Mouse (Mus musculus) embryonic facial prominence, embryonic 12.5 days (tissue): ENCODE results near the gene Ina. TPM values are rescaled to one million over a fixed set of nuclear protein-coding genes. Genes with fewer than 3 reads are reported as not detected.

Source experiments
- ATAC-seq: fragments of 200-750 bp; cut with Nextera tagmentation; 2 replicates; pipeline ENCODE4 v1.8.0; 2017; ENCODE audit not compliant: insufficient number of reproducible peaks, insufficient read depth, low FRiP score, low TSS enrichment
- H3K27ac ChIP-seq: fragments of 300-500 bp; sonication (generic); 2 replicates; pipeline ENCODE4 v1.5.1; 2016; ENCODE audit warnings: mild to moderate bottlenecking
- H3K27me3 ChIP-seq: fragments of 300-500 bp; sonication (generic); 2 replicates; pipeline ENCODE4 v1.6.1; 2016; ENCODE audit warnings: mild to moderate bottlenecking, moderate library complexity
- H3K36me3 ChIP-seq: fragments of 300-500 bp; sonication (generic); 2 replicates; pipeline ENCODE4 v1.6.1; 2016; ENCODE audit warnings: mild to moderate bottlenecking
- H3K4me1 ChIP-seq: fragments of 300-500 bp; sonication (generic); 2 replicates; pipeline ENCODE4 v1.6.1; 2016
- H3K4me2 ChIP-seq: fragments of 300-500 bp; sonication (generic); replicated peaks from 2 replicates; pipeline ENCODE4 v1.6.1; 2016; ENCODE audit warnings: mild to moderate bottlenecking, moderate library complexity
- H3K4me3 ChIP-seq: fragments of 300-500 bp; sonication (generic); 2 replicates; pipeline ENCODE4 v1.5.1; 2016; ENCODE audit warnings: mild to moderate bottlenecking
- H3K9ac ChIP-seq: fragments of 300-500 bp; sonication (generic); 2 replicates; pipeline ENCODE4 v1.6.1; 2016; ENCODE audit warnings: mild to moderate bottlenecking, moderate library complexity
- H3K9me3 ChIP-seq: fragments of 300-500 bp; sonication (generic); 2 replicates; pipeline ENCODE4 v1.6.1; 2016; ENCODE audit warnings: mild to moderate bottlenecking, moderate library complexity
- WGBS: fragments of 180-500 bp; shearing (Covaris S2); methylation state at CpG from one replicate; pipeline ENCODE4 v1.1.7; 2016; 5-methylcytosine and 5-hydroxymethylcytosine counted together
- polyA plus RNA-seq: library from polyadenylated mRNA; unstranded; fragments of >200 nt; fragmentation: Nextera tagmentation; extraction: Ambion mirVana; gene quantifications from 2 replicates; pipeline ENCODE4 v1.2.1, GENCODE M21; 2016

The Ina gene
- polyA plus RNA-seq, 1 experiment from 2014 or later, result 39.4 TPM

DNA sequence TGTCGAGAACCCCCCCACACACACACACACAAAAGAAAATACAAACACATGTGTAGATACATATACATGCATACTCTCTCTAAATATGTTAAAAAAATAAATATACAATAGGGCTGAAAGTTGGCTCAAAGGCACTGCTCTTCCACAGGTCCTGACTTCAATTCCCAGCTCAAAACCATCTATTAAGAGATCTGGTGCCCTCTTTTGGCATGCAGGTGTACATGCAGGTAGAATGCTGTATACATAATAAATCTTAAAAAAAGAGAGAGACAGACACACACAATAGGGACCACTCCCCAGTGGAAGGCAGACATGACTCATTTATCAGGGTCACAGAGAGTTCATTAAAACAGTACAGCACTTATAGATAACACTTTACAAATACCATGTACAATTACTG is 31.8 kb downstream of the Ina start:
- H3K36me3 ChIP-seq, result peaks cover 37% of the 10 kb centered on the region
- peaks cover 12% of the 10 kb centered on the region for H3K4me1 ChIP-seq
- no peak overlapping the region for H3K4me2 ChIP-seq
- no peak for ATAC-seq
- H3K4me3 ChIP-seq, result no peak overlapping the region
- no peak overlapping the region for H3K27ac ChIP-seq
- WGBS, result 89% methylated on average over 1 of the region's 1 CpGs
- no peaks in the 10 kb centered on the region for H3K27me3 ChIP-seq
- H3K9me3 ChIP-seq, result no peaks in the 10 kb centered on the region
- no peak overlapping the region for H3K9ac ChIP-seq

DNA sequence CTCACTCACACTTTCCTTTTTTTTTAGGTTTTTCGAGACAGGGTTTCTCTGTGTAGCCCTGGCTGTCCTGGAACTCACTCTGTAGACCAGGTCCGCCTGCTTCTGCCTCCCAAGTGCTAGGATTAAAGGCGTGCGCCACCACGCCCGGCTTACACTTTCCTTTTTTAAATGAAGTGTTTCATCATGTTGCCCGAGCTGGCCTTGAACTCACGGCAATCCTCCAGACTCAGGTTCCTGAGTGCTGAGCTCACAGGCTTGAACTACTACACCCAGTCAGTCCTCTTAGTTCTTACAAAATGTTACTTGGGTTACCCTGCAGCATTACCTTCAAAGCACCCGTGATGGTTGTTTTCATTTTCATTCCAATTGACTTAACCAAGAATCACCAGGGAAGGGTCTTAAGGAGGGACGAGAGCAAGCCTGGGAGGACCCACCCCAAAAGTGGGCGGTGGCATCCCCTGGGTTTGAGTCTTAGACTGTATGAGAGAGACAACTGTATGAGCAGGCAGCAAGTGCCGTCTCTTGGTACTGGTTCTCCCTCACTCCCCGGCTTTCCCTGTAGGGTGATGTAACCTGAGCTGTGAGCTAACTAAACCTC is 32.8 kb downstream of the Ina start:
- Histone ChIP-seq H3K36me3 (peaks cover 34% of the 10 kb centered on the region), H3K27me3 (no peaks in the 10 kb centered on the region)
- WGBS, result 81% methylated on average over 13 of the region's 13 CpGs

DNA sequence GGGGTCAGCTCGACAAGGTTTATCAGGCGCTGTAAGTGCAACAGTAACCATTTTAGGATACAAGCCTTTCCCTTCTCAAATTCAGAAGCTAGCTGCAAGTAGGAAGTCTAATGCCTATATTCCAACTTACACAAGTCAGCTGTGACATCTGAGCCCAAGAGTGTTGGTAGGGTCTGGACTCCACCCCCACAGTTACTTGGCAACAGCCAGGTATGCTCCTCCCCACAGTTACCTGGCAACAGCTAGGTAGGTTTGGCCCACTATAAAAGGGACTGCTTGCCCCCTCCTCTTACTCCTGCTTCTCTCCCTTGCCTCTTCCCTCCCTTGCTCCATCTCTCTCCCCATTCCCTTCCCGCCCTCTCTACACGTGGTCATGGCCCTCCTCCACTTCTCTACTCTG is 34.6 kb downstream of the Ina start:
- no peaks in the 10 kb centered on the region for H3K27me3 ChIP-seq
- H3K9ac ChIP-seq, result no peak overlapping the region; the same call in none of the 2 replicates
- peak overlapping the region; percentile 76 for H3K4me2 ChIP-seq
- H3K4me1 ChIP-seq, result peaks cover 12% of the 10 kb centered on the region
- H3K4me3 ChIP-seq, result peak overlapping the region; percentile 85; the same call in 1 of the 2 replicates
- WGBS, result 65% methylated on average over 4 of the region's 4 CpGs
- no peak overlapping the region for H3K27ac ChIP-seq
- H3K9me3 ChIP-seq, result no peaks in the 10 kb centered on the region
- no peak for ATAC-seq
- H3K36me3 ChIP-seq, result peaks cover 31% of the 10 kb centered on the region

More for the DNA sequence above, 32.8 kb downstream of the Ina start:
- H3K9me3 ChIP-seq, result no peaks in the 10 kb centered on the region
- no peak overlapping the region for H3K4me3 ChIP-seq
- no peak overlapping the region for H3K4me2 ChIP-seq
- H3K9ac ChIP-seq, result no peak overlapping the region
- no peak for ATAC-seq
- peaks cover 12% of the 10 kb centered on the region for H3K4me1 ChIP-seq
- no peak overlapping the region for H3K27ac ChIP-seq

DNA sequence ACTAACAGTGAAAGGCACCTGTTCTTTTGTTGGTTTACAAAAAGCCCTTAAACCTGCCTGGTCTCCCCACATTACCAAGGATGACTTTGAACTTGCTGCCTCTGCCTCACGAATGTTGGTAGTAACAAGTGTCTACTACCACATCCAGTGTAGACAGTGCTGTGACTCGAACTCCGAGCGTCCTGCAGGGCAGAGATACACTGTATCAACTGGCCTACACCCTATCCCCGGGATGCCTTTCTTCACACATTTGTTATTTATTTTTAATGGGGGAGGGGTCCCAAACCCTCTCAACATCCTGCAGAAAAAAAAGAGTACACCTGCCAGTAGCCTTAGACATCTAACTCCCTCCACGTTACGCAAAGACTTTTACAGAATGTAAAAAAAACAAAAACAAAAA is 35.3 kb downstream of the Ina start:
- no peaks in the 10 kb centered on the region for H3K9me3 ChIP-seq
- peaks cover 12% of the 10 kb centered on the region for H3K4me1 ChIP-seq
- H3K36me3 ChIP-seq, result peaks cover 27% of the 10 kb centered on the region
- no peak for ATAC-seq
- peak overlapping the region; percentile 81 for H3K9ac ChIP-seq
- peak overlapping the region; percentile 76 for H3K4me2 ChIP-seq
- WGBS, result 7% methylated on average over 7 of the region's 7 CpGs
- peak overlapping the region; percentile 95 for H3K27ac ChIP-seq
- H3K27me3 ChIP-seq, result no peaks in the 10 kb centered on the region
- peak overlapping the region; percentile 85 for H3K4me3 ChIP-seq

DNA sequence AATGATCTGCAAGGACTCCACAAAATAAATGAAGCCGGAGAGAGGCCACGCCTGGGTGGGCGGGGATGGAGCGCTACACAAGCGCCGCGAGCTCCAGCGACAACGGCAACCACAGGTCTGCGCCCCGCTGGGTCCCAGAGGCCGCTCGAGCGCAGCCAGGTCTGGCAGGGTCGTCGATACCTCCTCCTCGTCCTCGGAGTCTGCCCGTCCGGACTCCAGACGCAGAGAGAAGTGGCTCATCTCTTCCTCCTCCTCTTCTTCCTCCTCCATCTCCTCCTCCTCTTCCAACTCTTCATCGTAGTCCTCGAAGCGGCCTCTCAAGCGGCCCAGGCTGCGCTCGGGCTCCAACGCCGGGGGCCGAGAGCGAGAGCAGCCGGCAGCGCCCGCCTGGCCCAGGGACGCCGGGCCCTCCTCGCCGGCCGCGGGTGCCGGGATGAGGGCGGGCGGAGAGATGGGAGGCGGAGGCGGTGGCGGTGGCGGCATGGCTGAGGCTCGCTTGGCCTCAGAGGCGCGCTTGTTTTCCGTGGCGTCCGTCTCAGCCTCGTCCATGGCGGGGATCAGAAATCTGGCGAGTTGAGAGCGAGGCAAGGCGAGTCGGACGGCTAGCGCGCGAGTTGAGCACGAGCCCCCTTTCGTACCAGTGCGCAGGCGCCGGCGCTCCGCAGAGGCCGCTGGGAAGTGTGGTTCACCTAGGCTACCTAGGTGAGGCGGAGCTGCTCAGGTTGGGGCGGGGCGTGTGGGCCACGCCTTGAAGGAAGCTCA is 36.0 kb downstream of the Ina start, which contains the start of gene Pcgf6:
TSS of gene Pcgf6 (minus strand) at position 636 of the 762 bp plus-strand sequence.
- ATAC-seq, result peak; percentile 86
- H3K27ac ChIP-seq, result peak within 1 kb of the TSS; percentile 95
- H3K4me1 ChIP-seq, result peaks cover 12% of the 10 kb centered on the region
- peak within 1 kb of the TSS; percentile 76 for H3K4me2 ChIP-seq
- H3K27me3 ChIP-seq, result no peaks in the 10 kb centered on the region
- H3K36me3 ChIP-seq, result peaks cover 23% of the 10 kb centered on the region
- peak within 1 kb of the TSS; percentile 81 for H3K9ac ChIP-seq
- H3K9me3 ChIP-seq, result no peaks in the 10 kb centered on the region
- WGBS, result under 1% methylated on average over 75 of the region's 75 CpGs
- H3K4me3 ChIP-seq, result peak within 1 kb of the TSS; percentile 85

DNA sequence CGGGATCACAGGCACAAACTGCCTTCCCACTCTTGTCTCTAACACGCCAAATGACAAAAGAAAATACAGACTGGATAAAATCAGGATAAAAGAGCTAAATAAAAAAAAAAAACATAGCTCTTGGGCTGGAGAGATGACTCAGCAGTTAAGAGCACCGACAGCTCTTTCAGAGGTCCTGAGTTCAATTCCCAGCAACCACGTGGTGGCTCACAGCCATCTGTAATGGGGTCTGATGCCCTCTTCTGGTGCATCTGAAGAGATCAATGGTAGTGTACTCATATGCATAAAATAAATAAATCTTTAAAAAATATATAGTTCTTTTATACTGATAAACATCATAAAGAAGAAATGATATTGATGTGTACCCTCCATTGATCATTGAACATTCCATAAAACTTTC is 38.4 kb downstream of the Ina start:
- WGBS, result 89% methylated on average over 4 of the region's 4 CpGs
- H3K27ac ChIP-seq, result no peak overlapping the region
- H3K4me1 ChIP-seq, result peaks cover 12% of the 10 kb centered on the region
- ATAC-seq, result no peak
- H3K9me3 ChIP-seq, result no peaks in the 10 kb centered on the region
- no peak overlapping the region for H3K4me3 ChIP-seq
- no peak overlapping the region for H3K9ac ChIP-seq
- H3K36me3 ChIP-seq, result no peaks in the 10 kb centered on the region
- H3K4me2 ChIP-seq, result no peak overlapping the region
- no peaks in the 10 kb centered on the region for H3K27me3 ChIP-seq

DNA sequence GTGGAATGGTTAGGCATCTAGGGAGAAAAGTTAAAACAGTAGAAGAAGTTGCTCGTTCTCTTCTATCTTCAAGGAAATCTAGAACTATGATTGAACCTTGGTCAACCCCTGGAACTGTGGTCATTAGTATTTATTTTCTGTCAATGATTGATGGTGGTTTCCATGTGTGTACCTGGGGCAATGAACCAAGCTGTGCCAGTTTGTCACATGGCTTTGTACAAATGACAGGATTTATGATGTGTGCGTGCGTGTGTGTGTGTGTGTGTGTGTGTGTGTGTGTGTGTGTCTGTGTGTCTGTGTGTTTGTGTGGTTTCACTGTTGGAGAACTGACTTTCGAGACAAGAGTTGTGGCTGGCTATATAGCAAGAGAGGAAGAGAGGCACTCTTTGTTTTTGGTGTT is 39.0 kb downstream of the Ina start:
- H3K36me3 ChIP-seq, result no peaks in the 10 kb centered on the region
- peaks cover 12% of the 10 kb centered on the region for H3K4me1 ChIP-seq
- H3K4me3 ChIP-seq, result no peak overlapping the region
- H3K9me3 ChIP-seq, result no peaks in the 10 kb centered on the region
- no peak for ATAC-seq
- no peak overlapping the region for H3K27ac ChIP-seq
- no peak overlapping the region for H3K9ac ChIP-seq
- no peak overlapping the region for H3K4me2 ChIP-seq
- WGBS, result 81% methylated on average over 4 of the region's 4 CpGs
- H3K27me3 ChIP-seq, result no peaks in the 10 kb centered on the region

DNA sequence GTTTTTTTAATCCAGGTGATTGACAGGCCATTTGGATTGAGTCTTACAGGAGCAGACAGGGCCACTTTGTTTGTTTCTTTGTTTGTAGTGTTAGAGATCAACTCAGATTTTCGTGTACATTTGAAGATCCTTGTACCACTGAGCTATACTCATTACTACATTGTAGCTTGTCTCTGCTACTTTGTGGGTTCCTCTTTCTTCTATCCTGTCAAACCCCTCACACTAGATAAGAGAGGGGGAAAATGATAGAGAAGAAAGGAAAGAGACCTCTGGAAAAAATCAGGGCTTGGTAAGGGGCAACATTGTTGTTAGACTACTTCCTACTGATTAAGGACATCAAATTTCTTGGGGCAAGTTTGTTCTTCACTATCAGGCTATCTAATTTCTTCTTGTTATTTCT is 43.2 kb downstream of the Ina start:
- ATAC-seq, result no peak
- Histone ChIP-seq H3K4me3 (no peak overlapping the region), H3K27ac (no peak overlapping the region), H3K9me3 (no peaks in the 10 kb centered on the region), H3K4me2 (no peak overlapping the region), H3K4me1 (no peaks in the 10 kb centered on the region), H3K9ac (no peak overlapping the region), H3K27me3 (no peaks in the 10 kb centered on the region), H3K36me3 (no peaks in the 10 kb centered on the region)
- 63% methylated on average over 1 of the region's 1 CpGs for WGBS

DNA sequence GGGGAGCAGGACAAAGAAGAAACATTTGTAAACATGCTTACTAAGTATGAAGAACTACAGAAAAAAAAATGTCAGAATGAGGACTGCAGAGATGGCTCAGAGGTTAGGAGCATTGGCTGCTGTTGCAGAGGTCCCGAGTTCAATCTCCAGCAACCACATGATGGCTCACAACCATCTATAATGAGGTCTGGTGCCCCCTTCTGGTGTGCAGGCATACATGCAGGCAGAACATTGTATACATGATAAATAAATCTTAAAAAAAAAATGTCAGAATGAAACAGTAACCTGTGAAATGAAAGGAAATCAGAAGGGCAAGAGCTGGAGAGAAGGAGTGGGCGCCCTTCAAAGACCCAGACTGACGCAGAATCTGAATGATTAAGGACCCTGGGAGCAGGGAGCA is 51.4 kb downstream of the Ina start:
- WGBS, result 97% methylated on average over 3 of the region's 3 CpGs

DNA sequence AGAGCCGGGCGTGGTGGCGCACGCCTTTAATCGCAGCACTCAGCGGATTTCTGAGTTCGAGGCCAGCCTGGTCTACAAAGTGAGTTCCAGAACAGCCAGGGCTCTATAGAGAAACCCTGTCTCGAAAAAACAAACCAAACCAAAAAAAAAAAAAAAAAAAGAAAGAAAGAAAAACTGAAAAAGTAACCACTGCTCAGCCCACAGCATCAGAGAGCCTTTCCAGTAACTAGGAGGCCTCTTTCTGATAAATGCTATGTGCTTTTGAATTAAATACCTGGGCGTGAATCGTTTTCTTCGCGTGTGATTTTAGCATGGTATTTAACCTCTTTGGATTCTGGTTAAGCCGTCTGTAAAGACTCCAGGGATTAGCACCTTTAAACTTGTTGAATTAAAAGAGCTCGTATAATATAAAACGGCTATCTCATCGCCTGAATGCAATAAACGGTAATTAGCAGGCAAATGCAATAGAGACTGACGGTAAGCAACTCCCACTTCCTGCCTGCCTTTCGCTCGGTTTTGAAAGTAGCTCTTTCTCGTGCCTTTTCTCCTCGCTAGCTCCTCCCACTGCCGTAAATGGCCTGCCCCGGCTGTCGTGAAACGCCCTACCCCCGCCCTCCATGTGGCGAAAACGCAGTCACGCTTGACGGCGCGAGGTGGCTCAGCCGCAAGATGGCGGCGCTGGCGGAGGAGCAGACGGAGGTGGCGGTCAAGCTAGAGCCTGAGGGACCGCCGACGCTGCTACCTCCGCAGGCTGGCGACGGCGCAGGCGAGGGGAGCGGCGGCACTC is 52.8 kb downstream of the Ina start, which contains the start of gene Taf5:
TSS of gene Taf5 (plus strand) at position 651 of the 787 bp plus-strand sequence.
- Histone ChIP-seq H3K27me3 (no peaks in the 10 kb centered on the region), H3K9ac (peak within 1 kb of the TSS; percentile 91), H3K27ac (peak within 1 kb of the TSS; percentile 87)

More for the DNA sequence above, 51.4 kb downstream of the Ina start:
- H3K4me1 ChIP-seq, result peaks cover 6% of the 10 kb centered on the region; the same call in 1 of the 2 replicates
- no peak overlapping the region for H3K4me2 ChIP-seq
- H3K27me3 ChIP-seq, result no peaks in the 10 kb centered on the region
- no peak overlapping the region for H3K27ac ChIP-seq
- no peaks in the 10 kb centered on the region for H3K9me3 ChIP-seq
- ATAC-seq, result no peak
- H3K4me3 ChIP-seq, result no peak overlapping the region
- H3K36me3 ChIP-seq, result 0 out of 2 replicates have a peak, but pooled peaks cover 3% of the 10 kb centered on the region
- H3K9ac ChIP-seq, result no peak overlapping the region

DNA sequence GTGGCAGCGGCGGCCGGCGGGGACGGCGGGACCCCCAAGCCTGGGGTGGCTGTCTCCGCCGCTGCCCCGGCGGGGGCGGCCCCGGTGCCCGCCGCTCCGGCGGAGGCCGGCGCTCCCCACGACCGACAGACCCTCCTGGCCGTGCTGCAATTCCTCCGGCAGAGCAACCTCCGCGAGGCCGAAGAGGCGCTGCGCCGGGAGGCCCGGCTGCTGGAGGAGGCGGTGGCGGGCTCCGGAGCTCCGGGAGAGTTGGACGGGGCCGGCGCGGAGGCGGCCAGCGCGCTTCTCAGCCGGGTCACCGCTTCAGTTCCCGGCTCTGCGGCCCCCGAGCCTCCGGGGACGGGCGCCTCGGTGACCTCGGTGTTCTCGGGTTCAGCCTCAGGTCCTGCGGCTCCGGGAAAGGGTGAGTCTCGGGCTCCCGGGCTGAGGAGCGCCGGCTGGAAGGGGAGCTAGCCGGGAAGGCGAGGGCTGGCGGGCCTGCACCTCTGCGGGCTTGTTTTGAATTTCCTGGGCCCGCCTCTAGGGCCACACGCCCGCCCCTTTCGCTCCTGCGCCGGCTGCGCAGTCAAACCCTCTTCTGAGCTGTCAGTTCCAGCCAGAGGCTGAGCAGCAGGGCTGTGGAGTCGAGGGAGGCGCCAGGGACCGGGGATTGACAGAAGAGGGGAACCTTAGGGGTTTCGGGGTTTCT is 53.6 kb downstream of the Ina start:
- Histone ChIP-seq H3K4me3 (peak overlapping the region; percentile 98), H3K27me3 (no peaks in the 10 kb centered on the region), H3K27ac (peak overlapping the region; percentile 87), H3K36me3 (peaks cover 24% of the 10 kb centered on the region), H3K4me1 (peaks cover 6% of the 10 kb centered on the region; the same call in 1 of the 2 replicates), H3K9me3 (no peaks in the 10 kb centered on the region), H3K4me2 (peak overlapping the region; percentile 62), H3K9ac (peak overlapping the region; percentile 91)
- peak; percentile 93 for ATAC-seq
- under 1% methylated on average over 70 of the region's 72 CpGs for WGBS

More for the DNA sequence above, 52.8 kb downstream of the Ina start, which contains the start of gene Taf5:
- Histone ChIP-seq H3K36me3 (peaks cover 16% of the 10 kb centered on the region), H3K4me1 (peaks cover 6% of the 10 kb centered on the region; the same call in 1 of the 2 replicates), H3K9me3 (no peaks in the 10 kb centered on the region), H3K4me2 (peak within 1 kb of the TSS; percentile 62), H3K4me3 (peak within 1 kb of the TSS; percentile 98)
- ATAC-seq, result peak; percentile 61; the same call in 1 of the 2 replicates
- 11% methylated on average over 49 of the region's 49 CpGs for WGBS
